Mouse (Mus musculus): Measurements from ENCODE around the gene Nhlh2. TPM values are rescaled to one million over a fixed set of nuclear protein-coding genes. Genes with fewer than 3 reads are reported as not detected.

Nhlh2 gene
- polyA plus RNA-seq, 1 experiment from 2014 or later: not detected

- Histone ChIP-seq H3K4me1 (replicated peaks; ENCODE audit: control insufficient read depth, insufficient read depth) (no peaks in the 10 kb centered on the region), H3K4me3 (ENCODE audit: low read depth, low read length) (no peak overlapping the region), H3K4me2 (replicated peaks; ENCODE audit: low read depth) (no peak overlapping the region), H3K36me3 (ENCODE audit: control insufficient read depth, insufficient read depth, low read length) (no peaks in the 10 kb centered on the region), H3K9ac (ENCODE audit: low read length) (no peak overlapping the region), H3K27me3 (ENCODE audit: control insufficient read depth, insufficient read depth, low read length) (no peaks in the 10 kb centered on the region), H3K9me3 (ENCODE audit: control insufficient read depth, low read length) (no peaks in the 10 kb centered on the region), H3K27ac (replicated peaks) (no peak overlapping the region)
- no peak for ATAC-seq (ENCODE audit: low FRiP score, low TSS enrichment)
- 83% methylated on average over 10 of the region's 10 CpGs for WGBS
- TF ChIP-seq CTCF (IDR thresholded peaks at IDR 0.05; ENCODE audit: low read depth): no peak
- no peak for TF ChIP-seq EP300 (optimal IDR thresholded peaks at IDR 0.05)
- no peak for DNase-seq (ENCODE audit: low spot score)
Observed at GRCm38 (mm10) chr3:101978299-101978994, 31.4 kb upstream of the Nhlh2 start.

- H3K4me3 ChIP-seq (ENCODE audit: low read depth, low read length): no peak overlapping the region
- no peaks in the 10 kb centered on the region for H3K9me3 ChIP-seq (ENCODE audit: control insufficient read depth, low read length)
- H3K4me2 ChIP-seq (replicated peaks; ENCODE audit: low read depth): no peak overlapping the region
- H3K27me3 ChIP-seq (ENCODE audit: control insufficient read depth, insufficient read depth, low read length): no peaks in the 10 kb centered on the region
- 36% methylated on average over 4 of the region's 4 CpGs for WGBS
- DNase-seq (ENCODE audit: low spot score) (no peak), ATAC-seq (ENCODE audit: low FRiP score, low TSS enrichment) (no peak)
- TF ChIP-seq EP300 (optimal IDR thresholded peaks at IDR 0.05): no peak
- TF ChIP-seq CTCF (IDR thresholded peaks at IDR 0.05; ENCODE audit: low read depth): no peak
- H3K9ac ChIP-seq (ENCODE audit: low read length): no peak overlapping the region
- no peaks in the 10 kb centered on the region for H3K36me3 ChIP-seq (ENCODE audit: control insufficient read depth, insufficient read depth, low read length)
- H3K4me1 ChIP-seq (replicated peaks; ENCODE audit: control insufficient read depth, insufficient read depth): no peaks in the 10 kb centered on the region
- no peak overlapping the region for H3K27ac ChIP-seq (replicated peaks)
Observed at GRCm38 (mm10) chr3:101983917-101984316, 26.0 kb upstream of the Nhlh2 start.

DNA sequence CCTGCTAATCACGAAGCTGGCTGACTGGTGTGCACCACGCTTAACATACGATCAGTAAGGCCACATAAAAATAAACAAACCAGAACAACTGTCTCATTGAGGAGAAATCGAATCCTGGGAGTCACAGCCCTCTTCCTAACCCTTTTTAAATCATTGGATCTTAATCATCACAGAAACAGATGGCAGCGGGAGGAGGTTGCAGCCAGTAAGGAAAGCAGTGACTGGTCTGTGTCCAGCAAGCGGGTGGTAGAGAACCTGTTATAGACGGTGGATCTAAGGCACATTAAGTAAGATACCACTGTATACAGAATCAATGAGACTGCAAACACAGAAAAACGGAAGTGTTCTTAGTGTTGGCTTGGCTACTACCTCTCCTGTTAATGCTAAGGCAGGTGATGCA is 24.2 kb upstream of the Nhlh2 start:
- TF ChIP-seq CTCF (IDR thresholded peaks at IDR 0.05; ENCODE audit: low read depth) (no peak), EP300 (optimal IDR thresholded peaks at IDR 0.05) (no peak)
- 52% methylated on average over 8 of the region's 8 CpGs for WGBS
- Histone ChIP-seq H3K4me2 (replicated peaks; ENCODE audit: low read depth) (no peak overlapping the region), H3K4me1 (replicated peaks; ENCODE audit: control insufficient read depth, insufficient read depth) (no peaks in the 10 kb centered on the region), H3K27me3 (ENCODE audit: control insufficient read depth, insufficient read depth, low read length) (no peaks in the 10 kb centered on the region), H3K27ac (replicated peaks) (no peak overlapping the region), H3K9me3 (ENCODE audit: control insufficient read depth, low read length) (no peaks in the 10 kb centered on the region), H3K4me3 (ENCODE audit: low read depth, low read length) (no peak overlapping the region), H3K9ac (ENCODE audit: low read length) (no peak overlapping the region), H3K36me3 (ENCODE audit: control insufficient read depth, insufficient read depth, low read length) (no peaks in the 10 kb centered on the region)
- DNase-seq (ENCODE audit: low spot score) (no peak), ATAC-seq (ENCODE audit: low FRiP score, low TSS enrichment) (no peak)

- Histone ChIP-seq H3K27me3 (ENCODE audit: control insufficient read depth, insufficient read depth, low read length) (no peaks in the 10 kb centered on the region), H3K9ac (ENCODE audit: low read length) (no peak overlapping the region), H3K4me3 (ENCODE audit: low read depth, low read length) (no peak overlapping the region), H3K9me3 (ENCODE audit: control insufficient read depth, low read length) (no peaks in the 10 kb centered on the region), H3K27ac (replicated peaks) (no peak overlapping the region), H3K4me1 (replicated peaks; ENCODE audit: control insufficient read depth, insufficient read depth) (no peaks in the 10 kb centered on the region), H3K36me3 (ENCODE audit: control insufficient read depth, insufficient read depth, low read length) (no peaks in the 10 kb centered on the region), H3K4me2 (replicated peaks; ENCODE audit: low read depth) (no peak overlapping the region)
- DNase-seq (ENCODE audit: low spot score) (no peak), ATAC-seq (ENCODE audit: low FRiP score, low TSS enrichment) (no peak)
- 62% methylated on average over 3 of the region's 3 CpGs for WGBS
- no peak for TF ChIP-seq EP300 (optimal IDR thresholded peaks at IDR 0.05)
- no peak for TF ChIP-seq CTCF (IDR thresholded peaks at IDR 0.05; ENCODE audit: low read depth)
Observed at GRCm38 (mm10) chr3:101990136-101990535, 19.7 kb upstream of the Nhlh2 start.

GRCm38 (mm10) chr3:101990995-101991516 is 18.8 kb upstream of the Nhlh2 start:
- Histone ChIP-seq H3K9ac (ENCODE audit: low read length) (no peak overlapping the region), H3K36me3 (ENCODE audit: control insufficient read depth, insufficient read depth, low read length) (no peaks in the 10 kb centered on the region), H3K27me3 (ENCODE audit: control insufficient read depth, insufficient read depth, low read length) (no peaks in the 10 kb centered on the region), H3K4me3 (ENCODE audit: low read depth, low read length) (no peak overlapping the region), H3K27ac (replicated peaks) (no peak overlapping the region), H3K4me1 (replicated peaks; ENCODE audit: control insufficient read depth, insufficient read depth) (no peaks in the 10 kb centered on the region), H3K9me3 (ENCODE audit: control insufficient read depth, low read length) (no peaks in the 10 kb centered on the region), H3K4me2 (replicated peaks; ENCODE audit: low read depth) (no peak overlapping the region)
- TF ChIP-seq EP300 (optimal IDR thresholded peaks at IDR 0.05) (no peak), CTCF (IDR thresholded peaks at IDR 0.05; ENCODE audit: low read depth) (no peak)
- DNase-seq (ENCODE audit: low spot score) (no peak), ATAC-seq (ENCODE audit: low FRiP score, low TSS enrichment) (no peak)
- 42% methylated on average over 6 of the region's 6 CpGs for WGBS

DNA sequence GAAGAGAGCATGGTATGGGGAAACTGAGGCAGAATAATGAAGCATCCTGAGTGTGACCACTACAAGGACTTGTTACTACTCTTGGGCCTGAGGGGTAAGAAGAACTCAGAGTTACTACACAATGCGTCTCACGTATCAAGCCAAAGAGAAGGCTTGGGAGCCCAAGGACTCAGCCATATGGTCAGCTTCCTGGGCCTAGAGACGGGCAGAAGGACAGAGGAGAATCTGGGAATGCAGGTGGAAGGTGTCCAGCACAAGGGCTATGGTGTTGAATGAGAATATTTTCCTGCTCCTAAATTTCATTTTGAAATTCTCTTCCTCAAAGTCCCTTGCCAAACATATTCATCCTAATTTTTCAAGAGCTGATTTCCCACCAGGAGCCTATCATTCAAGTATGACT is 12.0 kb upstream of the Nhlh2 start:
- DNase-seq (ENCODE audit: low spot score): no peak
- no peak overlapping the region for H3K4me2 ChIP-seq (replicated peaks; ENCODE audit: low read depth)
- H3K4me1 ChIP-seq (replicated peaks; ENCODE audit: control insufficient read depth, insufficient read depth): no peaks in the 10 kb centered on the region
- TF ChIP-seq EP300 (optimal IDR thresholded peaks at IDR 0.05) (no peak), CTCF (IDR thresholded peaks at IDR 0.05; ENCODE audit: low read depth) (no peak)
- H3K27ac ChIP-seq (replicated peaks): no peak overlapping the region
- H3K27me3 ChIP-seq (ENCODE audit: control insufficient read depth, insufficient read depth, low read length): no peaks in the 10 kb centered on the region
- no peak overlapping the region for H3K9ac ChIP-seq (ENCODE audit: low read length)
- 0 out of 2 replicates have a peak, but pooled peaks cover 3% of the 10 kb centered on the region for H3K9me3 ChIP-seq (ENCODE audit: control insufficient read depth, low read length)
- no peaks in the 10 kb centered on the region for H3K36me3 ChIP-seq (ENCODE audit: control insufficient read depth, insufficient read depth, low read length)
- no peak overlapping the region for H3K4me3 ChIP-seq (ENCODE audit: low read depth, low read length)
- WGBS: 94% methylated on average over 3 of the region's 3 CpGs
- no peak for ATAC-seq (ENCODE audit: low FRiP score, low TSS enrichment)

All from stomach, postnatal 0 days (tissue).